9 mouse cellular contexts compared by ENCODE assay signal in the genomic region with DNA sequence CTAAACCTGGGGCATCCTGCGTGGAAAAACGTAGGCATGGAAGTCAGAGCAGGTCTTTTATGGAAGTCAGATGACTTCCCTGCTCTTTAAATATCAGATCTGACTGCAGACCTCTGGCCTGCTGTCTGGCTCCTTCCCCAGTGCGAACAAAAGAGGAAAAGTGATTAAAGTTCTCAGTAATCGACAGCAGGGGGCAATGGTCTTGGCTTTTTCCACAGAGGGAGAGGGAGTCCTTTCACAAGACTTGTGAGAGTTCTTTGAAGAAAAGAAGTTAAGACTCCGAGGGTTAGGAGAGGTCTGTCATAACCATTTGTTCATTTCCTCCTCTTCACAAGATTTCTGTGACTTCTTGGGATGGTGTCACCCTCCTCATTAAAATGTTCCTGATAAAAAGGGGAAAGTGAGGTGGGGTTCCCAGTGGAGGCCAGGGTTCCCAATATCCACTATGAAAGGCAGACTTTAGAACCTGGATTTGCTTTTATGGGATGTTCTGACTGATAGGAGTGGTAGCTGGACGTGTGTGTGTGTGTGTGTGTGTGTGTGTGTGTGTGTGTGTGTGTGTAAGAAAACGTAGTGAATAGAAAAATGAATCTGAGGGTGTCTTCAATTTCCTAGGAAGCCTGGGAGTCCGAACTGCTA.
DNase-seq lines count a peak whose midpoint lies in the region; ATAC-seq and TF ChIP-seq lines count a peak whose summit lies in the region.
"Had no signal": no experiment of that assay in that cellular context is flagged by ENCODE, and none has a peak within 500 bp of the region (broad histone marks: within the 10 kb centered on the region; RNA-seq: fewer than 3 reads in every experiment).

No protein-coding gene starts in this region.

- peak in 1 of 3 experiments; percentile 20; a peak in 2 of 6 replicates for TF ChIP-seq CTCF in MEL (IDR thresholded peaks at IDR 0.05 in 2 of 3, conservative IDR thresholded peaks at IDR 0.05 in 1 of 3; ENCODE audit: control insufficient read depth in 1 of 3, insufficient read depth in 1 of 3, low read depth in 2 of 3, low read length in 3 of 3, poor library complexity in 1 of 3, severe bottlenecking in 1 of 3)

- H3K4me2 ChIP-seq in heart, embryonic 12.5 days, result no peak overlapping the region
- H3K4me2 ChIP-seq in embryonic facial prominence, embryonic 14.5 days (ENCODE audit: low read depth, low read length), result no peak overlapping the region

- TF ChIP-seq POLR2A in MEL (IDR thresholded peaks at IDR 0.05; ENCODE audit: control insufficient read depth in 1 of 2, insufficient read depth in 1 of 2, low read depth in 1 of 2, low read length in 2 of 2, poor library complexity in 1 of 2), result no peak

- no peak for ATAC-seq in heart, embryonic 12.5 days (ENCODE audit: insufficient number of reproducible peaks, low FRiP score)
- no peak for ATAC-seq in embryonic facial prominence, embryonic 14.5 days (ENCODE audit: low read depth)
- ATAC-seq in activated CD4-positive, CD25-positive, alpha-beta regulatory T cell, adult 4 months, result no peak

- no peak for TF ChIP-seq EP300 in MEL (IDR thresholded peaks at IDR 0.05; ENCODE audit: low read depth in 1 of 2, low read length in 2 of 2)

- H3K27ac ChIP-seq in heart, embryonic 12.5 days (ENCODE audit: poor library complexity, severe bottlenecking), result no peak overlapping the region
- H3K27ac ChIP-seq in MEL (ENCODE audit: control insufficient read depth, low read depth, low read length), result no peak overlapping the region
- H3K27ac ChIP-seq in embryonic facial prominence, embryonic 14.5 days (replicated peaks; ENCODE audit: low read depth, low read length), result no peak overlapping the region
- H3K27ac ChIP-seq in midbrain, embryonic 10.5 days (replicated peaks), result peak overlapping the region; percentile 55

- WGBS in heart, embryonic 12.5 days, result 23% methylated on average over 8 of the region's 8 CpGs
- 11% methylated on average over 8 of the region's 8 CpGs for WGBS in embryonic facial prominence, embryonic 14.5 days
- WGBS in midbrain, embryonic 10.5 days, result 2% methylated on average over 8 of the region's 8 CpGs

- no peaks in the 10 kb centered on the region for H3K9me3 ChIP-seq in heart, embryonic 12.5 days (replicated peaks)
- H3K9me3 ChIP-seq in MEL (replicated peaks; ENCODE audit: insufficient read depth, low read length), result no peaks in the 10 kb centered on the region
- no peaks in the 10 kb centered on the region for H3K9me3 ChIP-seq in embryonic facial prominence, embryonic 14.5 days (ENCODE audit: control insufficient read depth, low read length)
- no peaks in the 10 kb centered on the region for H3K9me3 ChIP-seq in midbrain, embryonic 10.5 days (replicated peaks)
- H3K9me3 ChIP-seq: G1E had no signal

- DNase-seq in heart, postnatal 4 days, result peak; percentile 10
- DNase-seq in MEL (ENCODE audit: low read depth, low spot score), result peak; percentile 6
- peak; percentile 44 for DNase-seq in embryonic facial prominence, embryonic 14.5 days (ENCODE audit: low spot score)
- DNase-seq in midbrain, embryonic 10.5 days (ENCODE audit: low spot score), result peak; percentile 45
- DNase-seq in right cerebral cortex, postnatal 4 days, result no peak
- DNase-seq in spleen, adult 18-20 months, result no peak

- no peak overlapping the region for H3K9ac ChIP-seq in heart, embryonic 12.5 days
- no peak overlapping the region for H3K9ac ChIP-seq in MEL (ENCODE audit: control insufficient read depth, low read depth, low read length, poor library complexity, severe bottlenecking)
- no peak overlapping the region for H3K9ac ChIP-seq in embryonic facial prominence, embryonic 14.5 days (ENCODE audit: low read depth, low read length)

- 0 out of 2 replicates have a peak, but pooled peaks cover 7% of the 10 kb centered on the region for H3K4me1 ChIP-seq in heart, embryonic 12.5 days (replicated peaks)
- no peaks in the 10 kb centered on the region for H3K4me1 ChIP-seq in MEL (ENCODE audit: control insufficient read depth in 1 of 2, insufficient read depth in 2 of 2, low read length in 2 of 2)
- no peaks in the 10 kb centered on the region for H3K4me1 ChIP-seq in embryonic facial prominence, embryonic 14.5 days (ENCODE audit: control insufficient read depth, insufficient read depth, low read length)
- H3K4me1 ChIP-seq in midbrain, embryonic 10.5 days, result peaks cover 58% of the 10 kb centered on the region

- H3K4me3 ChIP-seq in heart, embryonic 12.5 days, result no peak overlapping the region
- H3K4me3 ChIP-seq in MEL (ENCODE audit: control insufficient read depth in 1 of 2, insufficient read depth in 1 of 2, low read depth in 2 of 2, low read length in 2 of 2), result no peak overlapping the region
- no peak overlapping the region for H3K4me3 ChIP-seq in embryonic facial prominence, embryonic 14.5 days (ENCODE audit: low read depth, low read length)
- 0 out of 2 replicates have a peak overlapping the region, but pooled peaks have one; percentile 2 for H3K4me3 ChIP-seq in midbrain, embryonic 10.5 days

- no peaks in the 10 kb centered on the region for H3K36me3 ChIP-seq in heart, embryonic 12.5 days
- H3K36me3 ChIP-seq in MEL (ENCODE audit: control insufficient read depth in 1 of 2, insufficient read depth in 2 of 2, low read length in 2 of 2), result no peaks in the 10 kb centered on the region
- no peaks in the 10 kb centered on the region for H3K36me3 ChIP-seq in embryonic facial prominence, embryonic 14.5 days (ENCODE audit: control insufficient read depth, insufficient read depth, low read length)
- no peaks in the 10 kb centered on the region for H3K36me3 ChIP-seq in midbrain, embryonic 10.5 days
- H3K36me3 ChIP-seq: G1E had no signal

- no peak for TF ChIP-seq RAD21 in MEL (IDR thresholded peaks at IDR 0.05; ENCODE audit: low read depth, low read length)

- no peaks in the 10 kb centered on the region for H3K79me2 ChIP-seq in MEL (ENCODE audit: control insufficient read depth, insufficient read depth, low read length, poor library complexity)

- H3K27me3 ChIP-seq in heart, embryonic 12.5 days (replicated peaks), result no peaks in the 10 kb centered on the region
- no peaks in the 10 kb centered on the region for H3K27me3 ChIP-seq in MEL (ENCODE audit: control insufficient read depth in 1 of 2, insufficient read depth in 2 of 2, low read length in 2 of 2)
- H3K27me3 ChIP-seq in embryonic facial prominence, embryonic 14.5 days (replicated peaks; ENCODE audit: control insufficient read depth, insufficient read depth, low read length), result no peaks in the 10 kb centered on the region
- H3K27me3 ChIP-seq in midbrain, embryonic 10.5 days (ENCODE audit: low read depth, poor library complexity, severe bottlenecking), result peaks cover 80% of the 10 kb centered on the region

TF ChIP-seq in MEL, 35 proteins besides CTCF, POLR2A, EP300 and RAD21:
- no peak for TF ChIP-seq UBTF (IDR thresholded peaks at IDR 0.05; ENCODE audit: borderline replicate concordance, insufficient read depth, low read depth, low read length)
- TF ChIP-seq SMC3 (IDR thresholded peaks at IDR 0.05; ENCODE audit: low read depth, low read length), result peak; percentile 22; the same call in 1 of the 2 replicates
- TF ChIP-seq MAFK (IDR thresholded peaks at IDR 0.05; ENCODE audit: borderline replicate concordance, low read depth, low read length), result no peak

Comparison
In these comparisons a context has a peak if more than half of its experiments do, and no peak if none do; other contexts are left out.
1. DNase-seq: peak in heart, postnatal 4 days (single experiment), MEL (single experiment), embryonic facial prominence, embryonic 14.5 days (single experiment) and midbrain, embryonic 10.5 days (single experiment); none in right cerebral cortex, postnatal 4 days (single experiment) and spleen, adult 18-20 months (0 of 2).